Mouse (Mus musculus) spleen, adult 2 months (tissue): ENCODE results near the gene Ryr3. TPM values are rescaled to one million over a fixed set of nuclear protein-coding genes. Genes with fewer than 3 reads are reported as not detected.

Source experiments
- DNase-seq, 2 experiments: peaks; one replicate each; pipeline versions ENCODE4 v3.0.0 to v3.0.0-alpha.2; 2012 to 2021; ENCODE audit warnings: low spot score in 2 of 2, low read depth in 1 of 2
- H3K27ac ChIP-seq: fragments of 200-500 bp; 2 replicates; pipeline ENCODE4 v1.5.1; 2012; ENCODE audit warnings: low read length, inconsistent platforms; ENCODE audit not compliant: insufficient read depth
- H3K27me3 ChIP-seq: fragments of 200-500 bp; 2 replicates; pipeline ENCODE4 v1.6.1; 2012; ENCODE audit warnings: mild to moderate bottlenecking, moderate library complexity, low read length, inconsistent platforms; ENCODE audit not compliant: control insufficient read depth, insufficient read depth
- H3K36me3 ChIP-seq: fragments of 200-500 bp; 2 replicates; pipeline ENCODE4 v1.6.1; 2012; ENCODE audit warnings: mild to moderate bottlenecking, low read length, inconsistent platforms; ENCODE audit not compliant: control insufficient read depth, insufficient read depth
- H3K4me1 ChIP-seq: fragments of 200-500 bp; 2 replicates; pipeline ENCODE4 v1.6.1; 2011; ENCODE audit warnings: inconsistent platforms; ENCODE audit not compliant: control insufficient read depth, insufficient read depth, insufficient read length
- H3K4me3 ChIP-seq: fragments of 200-500 bp; 2 replicates; pipeline ENCODE4 v1.5.1; 2011; ENCODE audit warnings: mild to moderate bottlenecking, inconsistent platforms; ENCODE audit not compliant: insufficient read depth, insufficient read length; ENCODE audit errors: extremely low read depth
- CTCF ChIP-seq: fragments of 200-500 bp; IDR thresholded peaks from 2 replicates; pipeline ENCODE4 v1.5.1; 2011; ENCODE audit warnings: mild to moderate bottlenecking, inconsistent platforms; ENCODE audit not compliant: insufficient read depth, insufficient read length, insufficient replicate concordance; ENCODE audit errors: extremely low read depth
- POLR2A ChIP-seq: fragments of 200-500 bp; IDR thresholded peaks from 2 replicates; pipeline ENCODE4 v1.6.1; 2011; ENCODE audit warnings: low read depth, low read length, inconsistent platforms
- WGBS: fragments of 180-500 bp; shearing (Covaris S2); methylation state at CpG from one replicate; pipeline ENCODE4 v1.1.7; 2018; 5-methylcytosine and 5-hydroxymethylcytosine counted together
- polyA plus RNA-seq: library from polyadenylated mRNA; depleted of rRNA; stranded (reverse); fragments of >200 nt; gene quantifications from 2 replicates; pipeline ENCODE4 v1.2.3, GENCODE M21; 2012

Ryr3 gene
- polyA plus RNA-seq, 1 experiment = 1.1 TPM

- no peaks in the 10 kb centered on the region for H3K27me3 ChIP-seq
- no peaks in the 10 kb centered on the region for H3K36me3 ChIP-seq
- TF ChIP-seq CTCF (no peak), POLR2A (no peak)
- H3K4me3 ChIP-seq = no peak overlapping the region
- no peak for DNase-seq
- WGBS = 75% methylated on average over 3 of the region's 3 CpGs
- no peak overlapping the region for H3K27ac ChIP-seq
- no peaks in the 10 kb centered on the region for H3K4me1 ChIP-seq
Measured at GRCm38 (mm10) chr2:112653836-112654235, 563.1 kb downstream of the Ryr3 start.

GRCm38 (mm10) chr2:112637206-112637605 lies 579.7 kb downstream of the Ryr3 start:
- 93% methylated on average over 5 of the region's 5 CpGs for WGBS
- no peak overlapping the region for H3K4me3 ChIP-seq
- DNase-seq = no peak

GRCm38 (mm10) chr2:112632536-112632935 lies 584.4 kb downstream of the Ryr3 start:
- WGBS = 93% methylated on average over 9 of the region's 9 CpGs
- no peak for TF ChIP-seq CTCF
- TF ChIP-seq POLR2A = no peak
- H3K36me3 ChIP-seq = peaks cover 4% of the 10 kb centered on the region

More at GRCm38 (mm10) chr2:112637206-112637605, 579.7 kb downstream of the Ryr3 start:
- H3K4me1 ChIP-seq = no peaks in the 10 kb centered on the region
- TF ChIP-seq POLR2A = no peak
- TF ChIP-seq CTCF = no peak
- H3K36me3 ChIP-seq = no peaks in the 10 kb centered on the region
- no peak overlapping the region for H3K27ac ChIP-seq
- no peaks in the 10 kb centered on the region for H3K27me3 ChIP-seq

GRCm38 (mm10) chr2:112630669-112631068 lies 586.2 kb downstream of the Ryr3 start:
- 87% methylated on average over 11 of the region's 11 CpGs for WGBS
- Histone ChIP-seq H3K27ac (no peak overlapping the region), H3K27me3 (no peaks in the 10 kb centered on the region), H3K4me1 (no peaks in the 10 kb centered on the region), H3K36me3 (peaks cover 4% of the 10 kb centered on the region), H3K4me3 (no peak overlapping the region)
- DNase-seq = no peak
- TF ChIP-seq CTCF (no peak), POLR2A (no peak)

More at GRCm38 (mm10) chr2:112632536-112632935, 584.4 kb downstream of the Ryr3 start:
- Histone ChIP-seq H3K27me3 (no peaks in the 10 kb centered on the region), H3K27ac (no peak overlapping the region), H3K4me3 (no peak overlapping the region), H3K4me1 (no peaks in the 10 kb centered on the region)
- DNase-seq = no peak

- H3K4me1 ChIP-seq = no peaks in the 10 kb centered on the region
- no peak for DNase-seq
- 90% methylated on average over 3 of the region's 3 CpGs for WGBS
- TF ChIP-seq POLR2A (no peak), CTCF (no peak)
- H3K4me3 ChIP-seq = no peak overlapping the region
- peaks cover 2% of the 10 kb centered on the region for H3K36me3 ChIP-seq
- no peaks in the 10 kb centered on the region for H3K27me3 ChIP-seq
- H3K27ac ChIP-seq = no peak overlapping the region
Measured at GRCm38 (mm10) chr2:112625156-112625555, 591.7 kb downstream of the Ryr3 start.

GRCm38 (mm10) chr2:112617206-112617605 lies 599.7 kb downstream of the Ryr3 start:
- Histone ChIP-seq H3K27ac (no peak overlapping the region), H3K27me3 (no peaks in the 10 kb centered on the region), H3K36me3 (no peaks in the 10 kb centered on the region), H3K4me1 (no peaks in the 10 kb centered on the region), H3K4me3 (no peak overlapping the region)
- WGBS = 90% methylated on average over 3 of the region's 3 CpGs
- no peak for DNase-seq
- TF ChIP-seq CTCF (no peak), POLR2A (no peak)

- no peak overlapping the region for H3K4me3 ChIP-seq
- H3K27ac ChIP-seq = no peak overlapping the region
- DNase-seq = no peak
- no peaks in the 10 kb centered on the region for H3K36me3 ChIP-seq
- no peaks in the 10 kb centered on the region for H3K4me1 ChIP-seq
- 92% methylated on average over 7 of the region's 7 CpGs for WGBS
- no peaks in the 10 kb centered on the region for H3K27me3 ChIP-seq
- no peak for TF ChIP-seq CTCF
- TF ChIP-seq POLR2A = no peak
Measured at GRCm38 (mm10) chr2:112614375-112614774, 602.5 kb downstream of the Ryr3 start.
